Mouse (Mus musculus) right cerebral cortex, postnatal 36 days (tissue): ENCODE data around the gene Cldn34a.
"Not testable (repeated sequence)": the region's sequence is repeated elsewhere in the genome, so short reads cannot be mapped to it uniquely, and the experiment has no call there.

Experiments
- DNase-seq, 2 experiments: peaks; one replicate each; pipeline ENCODE4 v3.0.0; 2022; ENCODE audit warnings: low spot score in 2 of 2, mixed read lengths in 1 of 2

Cldn34a gene

DNA sequence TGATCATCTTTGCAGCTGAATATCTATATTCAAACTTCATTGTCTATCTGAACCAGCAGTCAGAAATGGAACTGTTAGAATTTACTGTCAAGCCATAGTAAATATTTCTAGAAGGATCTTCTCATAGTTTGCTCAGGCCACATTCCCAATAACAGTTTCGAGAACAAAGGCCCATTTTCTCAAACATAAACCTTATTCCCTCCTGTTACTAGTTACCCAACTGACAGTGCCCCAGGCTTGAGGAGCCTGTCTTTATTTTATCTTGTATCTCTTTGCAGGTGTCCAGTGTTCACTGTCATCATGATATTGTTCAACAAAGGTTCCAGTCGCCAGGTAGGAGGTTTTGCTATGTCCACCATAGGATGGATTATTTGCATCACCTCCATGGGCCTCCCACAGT is at the start of gene Cldn34a:
Cldn34a (plus strand) TSS at position 301 of the 400 bp plus-strand sequence.
- DNase-seq: no peak

GRCm38 (mm10) chrX:152518611-152519010 is 44.5 kb upstream of the Cldn34a start:
- DNase-seq: not testable (repeated sequence)

GRCm38 (mm10) chrX:152545736-152546135 is 17.4 kb upstream of the Cldn34a start:
- no peak for DNase-seq

DNA sequence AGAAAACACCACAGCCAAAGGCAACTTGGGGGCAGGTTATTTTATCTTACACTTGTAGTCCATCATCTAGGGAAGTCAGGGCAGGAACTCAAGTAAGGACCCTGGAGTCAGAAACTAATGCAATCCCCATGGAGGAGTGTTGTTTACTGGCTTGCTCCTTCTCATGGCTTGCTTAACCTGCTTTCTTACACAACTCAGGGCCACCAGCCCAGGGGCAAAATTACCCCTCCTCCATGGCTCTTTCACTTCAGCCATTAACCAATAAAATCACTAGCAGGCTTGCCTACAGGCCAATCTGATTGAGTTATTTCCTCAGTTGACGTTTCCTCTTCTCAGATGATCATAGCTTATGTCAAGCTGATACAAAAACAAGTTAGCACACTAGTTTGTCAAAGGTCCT is 15.0 kb upstream of the Cldn34a start:
- DNase-seq: no peak

DNA sequence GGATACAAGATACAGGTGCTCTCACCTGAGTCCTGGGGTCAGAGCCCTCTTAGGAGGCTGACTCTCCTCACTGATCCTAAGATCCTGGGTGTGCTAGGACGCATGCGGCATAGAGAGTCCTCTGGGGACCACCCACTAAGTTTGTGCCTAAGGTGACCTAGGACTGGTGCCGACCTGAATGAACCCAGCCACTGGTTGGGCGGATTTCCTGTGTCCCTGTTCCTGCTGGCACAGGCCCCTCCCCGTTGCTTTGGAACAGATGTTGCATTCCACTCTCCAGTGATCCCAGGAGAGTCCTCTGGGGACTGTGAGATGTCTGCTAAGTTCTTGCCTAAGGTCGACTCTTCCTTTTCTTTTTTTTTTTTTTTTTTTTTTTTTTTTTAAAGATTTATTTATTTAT is 5.7 kb upstream of the Cldn34a start:
- DNase-seq: no peak
